10 mouse cellular contexts compared by ENCODE assay signal in the genomic region with DNA sequence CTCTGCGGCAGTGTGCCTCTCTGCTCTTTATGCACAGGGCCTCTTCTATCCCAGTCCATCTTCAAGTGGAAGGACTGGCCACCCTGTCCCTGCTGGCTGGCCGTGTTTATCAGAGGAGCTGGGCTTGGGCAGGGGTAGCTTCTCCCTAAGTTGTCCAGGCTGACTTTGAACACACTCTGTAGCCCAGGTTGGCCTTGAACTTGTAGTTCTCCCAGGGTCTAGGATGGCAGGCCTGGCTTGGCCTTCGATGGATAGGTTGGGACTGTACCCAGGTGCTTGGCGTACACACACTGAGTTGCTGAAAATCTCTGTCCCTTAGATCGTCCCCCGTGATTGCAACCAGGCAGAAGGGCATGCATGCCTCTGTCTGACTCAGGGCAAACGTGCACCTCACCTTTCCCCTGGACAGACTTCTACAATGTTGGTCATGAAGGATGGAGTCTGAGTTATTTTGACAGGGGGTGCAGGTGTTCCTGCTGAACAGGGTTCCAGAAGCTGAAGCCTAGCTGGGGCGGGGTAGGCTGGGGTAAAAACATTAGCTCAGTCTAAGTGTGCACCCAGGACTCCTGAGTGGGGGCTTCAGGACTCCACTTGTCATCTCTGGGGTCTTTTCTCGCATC. TPM values are rescaled to one million over a fixed set of nuclear protein-coding genes. Genes with fewer than 3 reads are reported as not detected.
DNase-seq lines count a peak whose midpoint lies in the region; ATAC-seq lines count a peak whose summit lies in the region.
"Had no signal": no experiment of that assay in that cellular context is flagged by ENCODE, and none has a peak within 500 bp of the region (broad histone marks: within the 10 kb centered on the region; RNA-seq: fewer than 3 reads in every experiment).

No protein-coding gene starts in this region.

- no peaks in the 10 kb centered on the region for H3K9me3 ChIP-seq in heart, embryonic 11.5 days (replicated peaks; ENCODE audit: control insufficient read depth, low read length)
- H3K9me3 ChIP-seq in midbrain, embryonic 12.5 days: no peaks in the 10 kb centered on the region
- no peaks in the 10 kb centered on the region for H3K9me3 ChIP-seq in midbrain, embryonic 11.5 days (ENCODE audit: control insufficient read depth, low read length)
- no peaks in the 10 kb centered on the region for H3K9me3 ChIP-seq in heart, embryonic 13.5 days

- peaks cover 12% of the 10 kb centered on the region for H3K36me3 ChIP-seq in heart, embryonic 11.5 days (ENCODE audit: control insufficient read depth, insufficient read depth, low read length)
- H3K36me3 ChIP-seq in midbrain, embryonic 12.5 days: peaks cover 21% of the 10 kb centered on the region
- peaks cover 3% of the 10 kb centered on the region; the same call in 1 of the 2 replicates for H3K36me3 ChIP-seq in midbrain, embryonic 11.5 days (ENCODE audit: control insufficient read depth, insufficient read depth, low read length)
- H3K36me3 ChIP-seq in heart, embryonic 13.5 days: peaks cover 22% of the 10 kb centered on the region

- DNase-seq in heart, adult 8-10 months (ENCODE audit: low spot score): no peak
- no peak for DNase-seq in midbrain, embryonic 11.5 days (ENCODE audit: low spot score, missing footprints)
- DNase-seq in naive thymus-derived CD4-positive, alpha-beta T cell, adult 2 months (ENCODE audit: low read depth): peak; percentile 16
- no peak for DNase-seq in retina, embryonic 14.5 days (ENCODE audit: low spot score)

- H3K4me1 ChIP-seq in heart, embryonic 11.5 days (ENCODE audit: control insufficient read depth, insufficient read depth, low read length): peaks cover 80% of the 10 kb centered on the region
- H3K4me1 ChIP-seq in midbrain, embryonic 12.5 days: peaks cover 64% of the 10 kb centered on the region
- H3K4me1 ChIP-seq in midbrain, embryonic 11.5 days (ENCODE audit: control insufficient read depth, insufficient read depth, low read length): peaks cover 34% of the 10 kb centered on the region
- peaks cover 92% of the 10 kb centered on the region for H3K4me1 ChIP-seq in heart, embryonic 13.5 days

- H3K4me2 ChIP-seq in heart, embryonic 11.5 days: peak overlapping the region; percentile 59
- no peak overlapping the region for H3K4me2 ChIP-seq in midbrain, embryonic 12.5 days (replicated peaks)
- no peak overlapping the region for H3K4me2 ChIP-seq in midbrain, embryonic 11.5 days
- peak overlapping the region; percentile 99 for H3K4me2 ChIP-seq in heart, embryonic 13.5 days

- no peak for ATAC-seq in heart, embryonic 11.5 days (replicated peaks; ENCODE audit: insufficient number of reproducible peaks, low FRiP score, low TSS enrichment)
- ATAC-seq in midbrain, embryonic 12.5 days (ENCODE audit: low FRiP score, low read depth): no peak
- no peak for ATAC-seq in midbrain, embryonic 11.5 days (ENCODE audit: low FRiP score)
- ATAC-seq in heart, embryonic 13.5 days (ENCODE audit: extremely low read depth, insufficient number of reproducible peaks, low FRiP score, low TSS enrichment): no peak
- no peak for ATAC-seq in frontal cortex, adult (ENCODE audit: low TSS enrichment)

- H3K9ac ChIP-seq in heart, embryonic 11.5 days (ENCODE audit: low read depth, low read length): peak overlapping the region; percentile 40; the same call in 1 of the 2 replicates
- H3K9ac ChIP-seq in midbrain, embryonic 12.5 days (replicated peaks): no peak overlapping the region
- H3K9ac ChIP-seq in midbrain, embryonic 11.5 days (ENCODE audit: low read length): no peak overlapping the region
- H3K9ac ChIP-seq in heart, embryonic 13.5 days: peak overlapping the region; percentile 94

- WGBS in heart, embryonic 11.5 days (ENCODE audit: insufficient replicate concordance): 71% methylated on average over 9 of the region's 9 CpGs
- 82% methylated on average over 9 of the region's 9 CpGs for WGBS in midbrain, embryonic 12.5 days
- 84% methylated on average over 9 of the region's 9 CpGs for WGBS in midbrain, embryonic 11.5 days
- 65% methylated on average over 9 of the region's 9 CpGs for WGBS in heart, embryonic 13.5 days

- no peaks in the 10 kb centered on the region for H3K27me3 ChIP-seq in heart, embryonic 11.5 days (ENCODE audit: control insufficient read depth, insufficient read depth, low read length)
- H3K27me3 ChIP-seq in midbrain, embryonic 12.5 days: peaks cover 49% of the 10 kb centered on the region
- H3K27me3 ChIP-seq in midbrain, embryonic 11.5 days (ENCODE audit: control insufficient read depth, insufficient read depth, low read length): no peaks in the 10 kb centered on the region
- no peaks in the 10 kb centered on the region for H3K27me3 ChIP-seq in heart, embryonic 13.5 days (replicated peaks)

- peak overlapping the region; percentile 94 for H3K27ac ChIP-seq in heart, embryonic 11.5 days (ENCODE audit: low read depth, low read length)
- peak overlapping the region; percentile 92; the same call in 1 of the 2 replicates for H3K27ac ChIP-seq in midbrain, embryonic 12.5 days (replicated peaks)
- no peak overlapping the region for H3K27ac ChIP-seq in midbrain, embryonic 11.5 days (ENCODE audit: low read depth, low read length)
- peak overlapping the region; percentile 99 for H3K27ac ChIP-seq in heart, embryonic 13.5 days (replicated peaks)
- H3K27ac ChIP-seq: macrophage had no signal

- peak overlapping the region; percentile 29 for H3K4me3 ChIP-seq in heart, embryonic 11.5 days (ENCODE audit: low read depth, low read length)
- H3K4me3 ChIP-seq in midbrain, embryonic 12.5 days: no peak overlapping the region
- H3K4me3 ChIP-seq in midbrain, embryonic 11.5 days (ENCODE audit: low read depth, low read length): no peak overlapping the region
- H3K4me3 ChIP-seq in heart, embryonic 13.5 days: peak overlapping the region; percentile 98

RNA-seq across cellular contexts. Expression of a gene that starts 4.8 kb away (rescaled TPM):
- 13.5 and 19.1 TPM in 2 replicates for polyA plus RNA-seq in heart, embryonic 11.5 days (2014; fragmentation: Nextera tagmentation; extraction: Ambion mirVana)
- 10 to 100 TPM; 27.3 to 35.9 (median 33.9) TPM for total RNA-seq in heart, adult 8-10 months (2022)
- polyA plus RNA-seq in midbrain, embryonic 12.5 days (2016; fragmentation: Nextera tagmentation; extraction: Ambion mirVana): 11.4 and 11.6 TPM in 2 replicates
- polyA plus RNA-seq in midbrain, embryonic 11.5 days (2014; fragmentation: Nextera tagmentation; extraction: Ambion mirVana): 5.0 and 5.1 TPM in 2 replicates
- 17.6 and 21.7 TPM in 2 replicates for polyA plus RNA-seq in heart, embryonic 13.5 days (2015; fragmentation: Nextera tagmentation; extraction: Ambion mirVana)

RNA-seq across cellular contexts. Expression of a gene that starts 20.6 kb away (rescaled TPM):
- 21.4 and 26.4 TPM in 2 replicates for polyA plus RNA-seq in heart, embryonic 11.5 days (2014; fragmentation: Nextera tagmentation; extraction: Ambion mirVana)
- total RNA-seq in heart, adult 8-10 months (2022): 10 to 100 TPM; 39.2 to 43.9 (median 40.1) TPM
- 36.3 and 39.8 TPM in 2 replicates for polyA plus RNA-seq in midbrain, embryonic 12.5 days (2016; fragmentation: Nextera tagmentation; extraction: Ambion mirVana)
- polyA plus RNA-seq in midbrain, embryonic 11.5 days (2014; fragmentation: Nextera tagmentation; extraction: Ambion mirVana): 23.8 and 26.3 TPM in 2 replicates
- 15.6 and 19.1 TPM in 2 replicates for polyA plus RNA-seq in heart, embryonic 13.5 days (2015; fragmentation: Nextera tagmentation; extraction: Ambion mirVana)

RNA-seq across cellular contexts. Expression of a gene that starts 23.6 kb away (rescaled TPM):
- 2.6 and 3.0 TPM in 2 replicates for polyA plus RNA-seq in heart, embryonic 11.5 days (2014; fragmentation: Nextera tagmentation; extraction: Ambion mirVana)
- total RNA-seq in heart, adult 8-10 months (2022): under 1 TPM in 3 of 4 experiments, not detected in 1; 0.22 to 0.87 (median 0.47) TPM
- 0.25 and 0.75 TPM in 2 replicates for polyA plus RNA-seq in midbrain, embryonic 12.5 days (2016; fragmentation: Nextera tagmentation; extraction: Ambion mirVana)
- 0.60 and 0.86 TPM in 2 replicates for polyA plus RNA-seq in midbrain, embryonic 11.5 days (2014; fragmentation: Nextera tagmentation; extraction: Ambion mirVana)
- polyA plus RNA-seq in heart, embryonic 13.5 days (2015; fragmentation: Nextera tagmentation; extraction: Ambion mirVana): 0.37 and 0.55 TPM in 2 replicates
- polyA plus RNA-seq: macrophage had no signal

RNA-seq across cellular contexts. Expression of a gene that starts 30.1 kb away (rescaled TPM):
- polyA plus RNA-seq in heart, embryonic 11.5 days (2014; fragmentation: Nextera tagmentation; extraction: Ambion mirVana): not detected in 2 replicates
- total RNA-seq in heart, adult 8-10 months (2022): not detected
- not detected in 2 replicates for polyA plus RNA-seq in midbrain, embryonic 12.5 days (2016; fragmentation: Nextera tagmentation; extraction: Ambion mirVana)
- not detected in 2 replicates for polyA plus RNA-seq in midbrain, embryonic 11.5 days (2014; fragmentation: Nextera tagmentation; extraction: Ambion mirVana)
- polyA plus RNA-seq in heart, embryonic 13.5 days (2015; fragmentation: Nextera tagmentation; extraction: Ambion mirVana): 0.31 TPM in 1 of 2 replicates, not detected in the other
- polyA plus RNA-seq: embryonic facial prominence, embryonic 14.5 days; macrophage had no signal

RNA-seq across cellular contexts. Expression of a gene that starts 30.6 kb away (rescaled TPM):
- polyA plus RNA-seq in heart, embryonic 11.5 days (2014; fragmentation: Nextera tagmentation; extraction: Ambion mirVana): 49.6 and 50.1 TPM in 2 replicates
- total RNA-seq in heart, adult 8-10 months (2022): 10 to 100 TPM in 1 of 4 experiments, 1 to 10 TPM in 3; 7.0 to 10.6 (median 9.1) TPM
- polyA plus RNA-seq in midbrain, embryonic 12.5 days (2016; fragmentation: Nextera tagmentation; extraction: Ambion mirVana): 70.5 and 70.8 TPM in 2 replicates
- polyA plus RNA-seq in midbrain, embryonic 11.5 days (2014; fragmentation: Nextera tagmentation; extraction: Ambion mirVana): 72.2 and 81.2 TPM in 2 replicates
- 41.3 and 48.0 TPM in 2 replicates for polyA plus RNA-seq in heart, embryonic 13.5 days (2015; fragmentation: Nextera tagmentation; extraction: Ambion mirVana)

Comparison
In these comparisons a context has a peak if more than half of its experiments do, and no peak if none do; other contexts are left out.
1. H3K4me2 ChIP-seq: peak in heart, embryonic 11.5 days (single experiment) and heart, embryonic 13.5 days (single experiment); none in midbrain, embryonic 12.5 days (single experiment) and midbrain, embryonic 11.5 days (single experiment).
2. H3K4me3 ChIP-seq: peak in heart, embryonic 11.5 days (single experiment) and heart, embryonic 13.5 days (single experiment); none in midbrain, embryonic 12.5 days (single experiment) and midbrain, embryonic 11.5 days (single experiment).
3. H3K9ac ChIP-seq: peak in heart, embryonic 11.5 days (single experiment) and heart, embryonic 13.5 days (single experiment); none in midbrain, embryonic 12.5 days (single experiment) and midbrain, embryonic 11.5 days (single experiment).